Mouse (Mus musculus) liver, embryonic 11.5 days (tissue): ENCODE results near the gene Ppp1r1b. TPM values are rescaled to one million over a fixed set of nuclear protein-coding genes. Genes with fewer than 3 reads are reported as not detected.

ENCODE experiments used
- ATAC-seq: fragments of 200-750 bp; cut with Nextera tagmentation; replicated peaks from 2 replicates; pipeline ENCODE4 v1.8.0; 2017; ENCODE audit warnings: moderate number of reproducible peaks, mild to moderate bottlenecking, moderate TSS enrichment, moderate library complexity; ENCODE audit not compliant: low FRiP score
- DNase-seq: peaks from one replicate; pipeline ENCODE4 v3.0.0-alpha.2; 2017; ENCODE audit warnings: low spot score
- H3K27ac ChIP-seq: fragments of 300-500 bp; sonication (generic); 2 replicates; pipeline ENCODE4 v1.5.1; 2014; ENCODE audit warnings: mild to moderate bottlenecking, low read depth, low read length, control low read depth
- H3K27me3 ChIP-seq: fragments of 300-500 bp; sonication (generic); replicated peaks from 2 replicates; pipeline ENCODE4 v1.6.1; 2014; ENCODE audit warnings: low read length, mixed read lengths; ENCODE audit not compliant: control insufficient read depth, insufficient read depth
- H3K36me3 ChIP-seq: fragments of 300-500 bp; sonication (generic); 2 replicates; pipeline ENCODE4 v1.6.1; 2014; ENCODE audit warnings: mild to moderate bottlenecking, low read length, moderate library complexity, mixed read lengths; ENCODE audit not compliant: control insufficient read depth, insufficient read depth
- H3K4me1 ChIP-seq: fragments of 300-500 bp; sonication (generic); replicated peaks from 2 replicates; pipeline ENCODE4 v1.6.1; 2014; ENCODE audit warnings: low read length, mixed read lengths; ENCODE audit not compliant: control insufficient read depth, insufficient read depth
- H3K4me2 ChIP-seq: fragments of 300-500 bp; sonication (generic); 2 replicates; pipeline ENCODE4 v1.6.1; 2014; ENCODE audit warnings: mild to moderate bottlenecking, control low read depth, moderate library complexity
- H3K4me3 ChIP-seq: fragments of 300-500 bp; sonication (generic); 2 replicates; pipeline ENCODE4 v1.5.1; 2014; ENCODE audit warnings: low read depth, low read length, control low read depth
- H3K9ac ChIP-seq: fragments of 300-500 bp; sonication (generic); 2 replicates; pipeline ENCODE4 v1.6.1; 2014; ENCODE audit warnings: low read depth, low read length, control low read depth
- H3K9me3 ChIP-seq: fragments of 300-500 bp; sonication (generic); 2 replicates; pipeline ENCODE4 v1.6.1; 2016; ENCODE audit warnings: low read length, inconsistent platforms, mixed read lengths; ENCODE audit not compliant: control insufficient read depth
- WGBS: fragments of 180-500 bp; shearing (Covaris S2); extraction: QIAGEN DNeasy Blood & Tissue Kit; methylation state at CpG from one replicate; pipeline ENCODE4 v1.1.7; 2014; 5-methylcytosine and 5-hydroxymethylcytosine counted together
- polyA plus RNA-seq: library from polyadenylated mRNA; unstranded; fragments of >200 nt; fragmentation: Nextera tagmentation; extraction: Ambion mirVana; gene quantifications from 2 replicates; pipeline ENCODE4 v1.2.1, GENCODE M21; 2014

Gene Ppp1r1b
- polyA plus RNA-seq, 1 experiment from 2014 or later, result 0.38 TPM

GRCm38 (mm10) chr11:98387056-98387577, 38.9 kb downstream of the Ppp1r1b start:
- Histone ChIP-seq H3K27me3 (peaks cover 70% of the 10 kb centered on the region), H3K36me3 (no peaks in the 10 kb centered on the region), H3K9ac (no peak overlapping the region), H3K27ac (no peak overlapping the region), H3K4me3 (no peak overlapping the region), H3K9me3 (no peaks in the 10 kb centered on the region), H3K4me1 (peaks cover 6% of the 10 kb centered on the region; the same call in 1 of the 2 replicates), H3K4me2 (no peak overlapping the region)
- DNase-seq, result no peak
- no peak for ATAC-seq
- WGBS, result 39% methylated on average over 14 of the region's 14 CpGs

GRCm38 (mm10) chr11:98388282-98388681, 40.1 kb downstream of the Ppp1r1b start:
- Histone ChIP-seq H3K27me3 (peaks cover 69% of the 10 kb centered on the region), H3K27ac (no peak overlapping the region), H3K4me3 (no peak overlapping the region), H3K9ac (no peak overlapping the region), H3K4me2 (no peak overlapping the region), H3K9me3 (no peaks in the 10 kb centered on the region), H3K36me3 (no peaks in the 10 kb centered on the region), H3K4me1 (peaks cover 18% of the 10 kb centered on the region)
- no peak for ATAC-seq
- DNase-seq, result no peak
- 80% methylated on average over 10 of the region's 10 CpGs for WGBS

GRCm38 (mm10) chr11:98389221-98389780, 41.1 kb downstream of the Ppp1r1b start:
- Histone ChIP-seq H3K27ac (no peak overlapping the region), H3K4me1 (peaks cover 28% of the 10 kb centered on the region), H3K9ac (no peak overlapping the region), H3K36me3 (no peaks in the 10 kb centered on the region), H3K9me3 (no peaks in the 10 kb centered on the region), H3K4me3 (no peak overlapping the region), H3K4me2 (no peak overlapping the region), H3K27me3 (peaks cover 59% of the 10 kb centered on the region)
- no peak for DNase-seq
- no peak for ATAC-seq
- 21% methylated on average over 9 of the region's 9 CpGs for WGBS

- Histone ChIP-seq H3K27ac (no peak overlapping the region), H3K9ac (no peak overlapping the region), H3K9me3 (no peaks in the 10 kb centered on the region), H3K4me3 (no peak overlapping the region), H3K4me1 (peaks cover 36% of the 10 kb centered on the region), H3K4me2 (no peak overlapping the region), H3K27me3 (peaks cover 50% of the 10 kb centered on the region), H3K36me3 (no peaks in the 10 kb centered on the region)
- WGBS, result 67% methylated on average over 12 of the region's 12 CpGs
- ATAC-seq (no peak), DNase-seq (no peak)
Measured at GRCm38 (mm10) chr11:98390141-98390540, 41.9 kb downstream of the Ppp1r1b start.

- no peaks in the 10 kb centered on the region for H3K9me3 ChIP-seq
- H3K9ac ChIP-seq, result no peak overlapping the region
- H3K36me3 ChIP-seq, result no peaks in the 10 kb centered on the region
- H3K4me3 ChIP-seq, result no peak overlapping the region
- no peak overlapping the region for H3K27ac ChIP-seq
- H3K4me2 ChIP-seq, result no peak overlapping the region
- H3K4me1 ChIP-seq, result peaks cover 37% of the 10 kb centered on the region
- no peak for DNase-seq
- H3K27me3 ChIP-seq, result peaks cover 31% of the 10 kb centered on the region
- 35% methylated on average over 7 of the region's 8 CpGs for WGBS
- ATAC-seq, result no peak
Measured at GRCm38 (mm10) chr11:98392034-98392433, 43.8 kb downstream of the Ppp1r1b start.

GRCm38 (mm10) chr11:98392645-98393044, 44.4 kb downstream of the Ppp1r1b start:
- Histone ChIP-seq H3K9me3 (no peaks in the 10 kb centered on the region), H3K9ac (no peak overlapping the region), H3K4me1 (peaks cover 37% of the 10 kb centered on the region), H3K4me3 (no peak overlapping the region), H3K36me3 (no peaks in the 10 kb centered on the region), H3K27me3 (peaks cover 25% of the 10 kb centered on the region), H3K4me2 (peak overlapping the region; percentile 47), H3K27ac (peak overlapping the region; percentile 62)
- WGBS, result 27% methylated on average over 4 of the region's 4 CpGs
- ATAC-seq, result peak; percentile 81
- no peak for DNase-seq

GRCm38 (mm10) chr11:98393317-98393716, 45.1 kb downstream of the Ppp1r1b start:
- no peaks in the 10 kb centered on the region for H3K9me3 ChIP-seq
- DNase-seq, result no peak
- H3K27ac ChIP-seq, result peak overlapping the region; percentile 62
- peak overlapping the region; percentile 47 for H3K4me2 ChIP-seq
- H3K27me3 ChIP-seq, result peaks cover 19% of the 10 kb centered on the region
- H3K4me3 ChIP-seq, result no peak overlapping the region
- H3K36me3 ChIP-seq, result no peaks in the 10 kb centered on the region
- H3K4me1 ChIP-seq, result peaks cover 37% of the 10 kb centered on the region
- H3K9ac ChIP-seq, result peak overlapping the region; percentile 54
- WGBS, result 31% methylated on average over 6 of the region's 6 CpGs
- peak; percentile 65 for ATAC-seq

- 59% methylated on average over 6 of the region's 6 CpGs for WGBS
- Histone ChIP-seq H3K4me1 (peaks cover 35% of the 10 kb centered on the region), H3K4me3 (no peak overlapping the region), H3K4me2 (no peak overlapping the region), H3K27ac (peak overlapping the region; percentile 62; the same call in 1 of the 2 replicates), H3K9ac (no peak overlapping the region), H3K36me3 (no peaks in the 10 kb centered on the region), H3K9me3 (no peaks in the 10 kb centered on the region), H3K27me3 (peaks cover 14% of the 10 kb centered on the region)
- ATAC-seq (no peak), DNase-seq (no peak)
Measured at GRCm38 (mm10) chr11:98394301-98394700, 46.1 kb downstream of the Ppp1r1b start.

- DNase-seq, result no peak
- Histone ChIP-seq H3K27ac (peak overlapping the region; percentile 59; the same call in 1 of the 2 replicates), H3K4me3 (no peak overlapping the region), H3K4me2 (no peak overlapping the region), H3K36me3 (no peaks in the 10 kb centered on the region), H3K4me1 (peaks cover 39% of the 10 kb centered on the region), H3K9me3 (no peaks in the 10 kb centered on the region), H3K9ac (no peak overlapping the region), H3K27me3 (peaks cover 13% of the 10 kb centered on the region)
- ATAC-seq, result peak; percentile 32; the same call in 1 of the 2 replicates
- WGBS, result 43% methylated on average over 4 of the region's 4 CpGs
Measured at GRCm38 (mm10) chr11:98395041-98395440, 46.8 kb downstream of the Ppp1r1b start.
